Mouse (Mus musculus): ENCODE measurements around the gene Itgav. TPM values are rescaled to one million over a fixed set of nuclear protein-coding genes. Genes with fewer than 3 reads are reported as not detected.
A peak's percentile ranks its signal among the peaks of the same experiment; 100 is the strongest.

The Itgav gene
- polyA plus RNA-seq, 1 experiment from 2014 or later = 17.1 TPM

GRCm38 (mm10) chr2:83722936-83723335 lies 1.3 kb upstream of the Itgav start:
- H3K9ac ChIP-seq (ENCODE audit: low read depth, low read length) = no peak overlapping the region
- no peak for ATAC-seq
- H3K4me2 ChIP-seq (ENCODE audit: low read length) = no peak overlapping the region
- H3K27ac ChIP-seq (ENCODE audit: low read depth, low read length) = no peak overlapping the region
- H3K36me3 ChIP-seq (ENCODE audit: control insufficient read depth, insufficient read depth, low read length) = no peaks in the 10 kb centered on the region
- peaks cover 5% of the 10 kb centered on the region for H3K4me1 ChIP-seq (ENCODE audit: control insufficient read depth, insufficient read depth, low read depth, low read length)
- H3K9me3 ChIP-seq (ENCODE audit: control insufficient read depth, low read length) = no peaks in the 10 kb centered on the region
- no peaks in the 10 kb centered on the region for H3K27me3 ChIP-seq (replicated peaks; ENCODE audit: control insufficient read depth, insufficient read depth, low read length)
- H3K4me3 ChIP-seq (ENCODE audit: low read length) = no peak overlapping the region

- H3K27me3 ChIP-seq (replicated peaks; ENCODE audit: control insufficient read depth, insufficient read depth, low read length) = no peaks in the 10 kb centered on the region
- ATAC-seq = no peak
- no peaks in the 10 kb centered on the region for H3K9me3 ChIP-seq (ENCODE audit: control insufficient read depth, low read length)
- no peak overlapping the region; the same call in 1 of the 2 replicates for H3K4me3 ChIP-seq (ENCODE audit: low read length)
- 56% methylated on average over 2 of the region's 2 CpGs for WGBS
- peak overlapping the region; percentile 96 for H3K4me2 ChIP-seq (ENCODE audit: low read length)
- H3K4me1 ChIP-seq (ENCODE audit: control insufficient read depth, insufficient read depth, low read depth, low read length) = peaks cover 5% of the 10 kb centered on the region
- no peak overlapping the region; the same call in 1 of the 2 replicates for H3K27ac ChIP-seq (ENCODE audit: low read depth, low read length)
- no peak overlapping the region for H3K9ac ChIP-seq (ENCODE audit: low read depth, low read length)
- H3K36me3 ChIP-seq (ENCODE audit: control insufficient read depth, insufficient read depth, low read length) = no peaks in the 10 kb centered on the region
Measured at GRCm38 (mm10) chr2:83723346-83723745, 851 bp upstream of the Itgav start.

DNA sequence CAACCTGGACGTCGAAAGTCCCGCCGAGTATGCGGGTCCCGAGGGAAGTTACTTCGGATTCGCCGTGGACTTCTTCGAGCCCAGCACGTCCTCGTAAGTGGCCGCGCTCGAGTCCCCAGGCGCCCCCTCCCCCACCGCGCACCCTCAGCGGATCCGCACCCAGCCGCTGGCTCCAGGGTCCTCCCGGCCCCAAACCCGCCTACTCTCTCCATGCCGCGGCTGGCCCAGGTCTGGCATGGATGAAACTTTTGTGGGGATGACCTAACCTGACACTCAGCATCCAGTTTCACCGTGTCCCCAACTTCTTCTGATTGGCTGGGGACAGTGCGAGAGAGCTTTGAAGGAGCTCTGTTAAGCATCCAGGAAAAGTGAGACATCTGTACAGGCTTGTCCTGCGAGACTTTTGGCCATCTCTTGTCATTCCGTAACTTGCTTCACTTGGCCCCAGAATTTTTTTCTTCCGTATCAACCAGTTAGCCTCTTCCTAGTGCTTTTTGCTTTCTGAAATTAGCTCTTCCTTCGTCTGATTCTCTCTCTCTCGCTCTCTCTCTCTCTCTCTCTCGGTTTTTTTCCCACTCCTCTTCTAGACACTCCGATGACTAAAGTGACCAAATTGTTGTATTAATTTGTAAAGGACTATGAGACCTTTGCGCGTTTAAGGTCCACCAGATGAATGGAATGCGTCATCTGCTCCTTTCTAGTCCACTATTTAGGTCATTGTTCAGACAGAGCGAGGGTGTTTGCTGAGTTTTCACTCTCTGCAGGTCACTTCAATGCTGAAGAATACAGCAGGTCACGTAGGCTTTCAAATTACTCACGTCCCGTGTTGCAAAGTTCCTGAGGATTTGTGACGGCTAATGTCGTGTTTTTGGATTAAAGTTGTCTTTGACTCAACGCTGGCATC lies 882 bp downstream of the Itgav start:
- Histone ChIP-seq H3K9me3 (ENCODE audit: control insufficient read depth, low read length) (no peaks in the 10 kb centered on the region), H3K4me3 (ENCODE audit: low read length) (peak overlapping the region; percentile 74), H3K36me3 (ENCODE audit: control insufficient read depth, insufficient read depth, low read length) (no peaks in the 10 kb centered on the region), H3K4me2 (ENCODE audit: low read length) (peak overlapping the region; percentile 96), H3K4me1 (ENCODE audit: control insufficient read depth, insufficient read depth, low read depth, low read length) (peaks cover 5% of the 10 kb centered on the region), H3K27me3 (replicated peaks; ENCODE audit: control insufficient read depth, insufficient read depth, low read length) (no peaks in the 10 kb centered on the region), H3K27ac (ENCODE audit: low read depth, low read length) (peak overlapping the region; percentile 81), H3K9ac (ENCODE audit: low read depth, low read length) (peak overlapping the region; percentile 78)
- ATAC-seq = peak; percentile 55
- WGBS = 3% methylated on average over 43 of the region's 44 CpGs

- Histone ChIP-seq H3K4me2 (ENCODE audit: low read length) (peak overlapping the region; percentile 96), H3K27me3 (replicated peaks; ENCODE audit: control insufficient read depth, insufficient read depth, low read length) (no peaks in the 10 kb centered on the region), H3K9me3 (ENCODE audit: control insufficient read depth, low read length) (no peaks in the 10 kb centered on the region), H3K4me3 (ENCODE audit: low read length) (peak overlapping the region; percentile 9), H3K36me3 (ENCODE audit: control insufficient read depth, insufficient read depth, low read length) (no peaks in the 10 kb centered on the region), H3K4me1 (ENCODE audit: control insufficient read depth, insufficient read depth, low read depth, low read length) (peaks cover 5% of the 10 kb centered on the region), H3K9ac (ENCODE audit: low read depth, low read length) (no peak overlapping the region), H3K27ac (ENCODE audit: low read depth, low read length) (no peak overlapping the region)
- WGBS = 69% methylated on average over 4 of the region's 4 CpGs
- ATAC-seq = no peak
Measured at GRCm38 (mm10) chr2:83725796-83726195, 1.6 kb downstream of the Itgav start.

DNA sequence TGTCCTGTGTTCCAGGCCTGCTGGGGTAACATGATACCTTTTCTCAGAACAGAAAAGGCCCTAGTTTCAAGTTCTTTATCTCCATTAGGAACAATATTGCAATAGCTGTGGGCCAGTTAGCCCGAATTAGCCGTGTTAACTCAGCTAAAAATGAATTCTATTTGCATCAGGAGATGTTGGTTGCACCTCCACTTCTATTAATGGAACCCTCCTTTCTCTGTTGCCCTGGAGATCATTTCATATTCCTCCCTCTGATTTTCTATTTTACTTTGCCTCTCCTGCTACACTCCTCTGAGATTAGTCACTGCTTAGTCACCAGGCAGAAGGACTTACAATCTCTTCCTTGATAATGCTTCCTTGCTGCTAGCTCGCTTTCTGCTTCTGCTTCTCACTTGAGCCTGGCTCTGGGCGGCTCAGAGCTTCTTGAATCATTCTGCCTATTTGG lies 4.1 kb downstream of the Itgav start:
- WGBS = 73% methylated on average over 4 of the region's 4 CpGs
- Histone ChIP-seq H3K4me2 (ENCODE audit: low read length) (no peak overlapping the region), H3K4me3 (ENCODE audit: low read length) (no peak overlapping the region), H3K27me3 (replicated peaks; ENCODE audit: control insufficient read depth, insufficient read depth, low read length) (no peaks in the 10 kb centered on the region), H3K27ac (ENCODE audit: low read depth, low read length) (no peak overlapping the region), H3K36me3 (ENCODE audit: control insufficient read depth, insufficient read depth, low read length) (no peaks in the 10 kb centered on the region), H3K9me3 (ENCODE audit: control insufficient read depth, low read length) (no peaks in the 10 kb centered on the region), H3K4me1 (ENCODE audit: control insufficient read depth, insufficient read depth, low read depth, low read length) (peaks cover 5% of the 10 kb centered on the region), H3K9ac (ENCODE audit: low read depth, low read length) (no peak overlapping the region)
- ATAC-seq = no peak

DNA sequence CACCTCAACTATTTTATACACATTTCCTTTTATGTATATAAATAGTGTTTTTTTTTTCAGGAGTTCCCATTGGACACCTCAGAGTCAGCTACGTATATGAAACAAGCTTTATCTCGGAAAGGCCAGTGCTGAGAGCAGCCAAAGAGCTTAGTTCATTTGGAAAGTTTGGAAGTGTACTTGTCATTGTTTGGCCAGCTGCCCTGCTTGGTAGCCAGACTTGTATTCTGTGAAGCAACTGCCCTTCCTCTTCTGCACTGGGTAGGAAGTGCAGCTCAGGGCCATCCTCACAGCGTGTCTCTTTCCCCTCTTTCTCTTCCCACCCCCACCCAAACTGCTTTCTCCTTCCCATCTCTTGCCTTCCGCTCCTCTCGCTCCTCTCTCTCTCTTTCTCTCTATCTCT lies 5.1 kb downstream of the Itgav start:
- Histone ChIP-seq H3K9ac (ENCODE audit: low read depth, low read length) (no peak overlapping the region), H3K27ac (ENCODE audit: low read depth, low read length) (no peak overlapping the region), H3K36me3 (ENCODE audit: control insufficient read depth, insufficient read depth, low read length) (no peaks in the 10 kb centered on the region), H3K9me3 (ENCODE audit: control insufficient read depth, low read length) (no peaks in the 10 kb centered on the region), H3K27me3 (replicated peaks; ENCODE audit: control insufficient read depth, insufficient read depth, low read length) (no peaks in the 10 kb centered on the region), H3K4me1 (ENCODE audit: control insufficient read depth, insufficient read depth, low read depth, low read length) (peaks cover 5% of the 10 kb centered on the region), H3K4me2 (ENCODE audit: low read length) (peak overlapping the region; percentile 17; the same call in 1 of the 2 replicates), H3K4me3 (ENCODE audit: low read length) (no peak overlapping the region)
- ATAC-seq = no peak
- WGBS = 65% methylated on average over 5 of the region's 5 CpGs

DNA sequence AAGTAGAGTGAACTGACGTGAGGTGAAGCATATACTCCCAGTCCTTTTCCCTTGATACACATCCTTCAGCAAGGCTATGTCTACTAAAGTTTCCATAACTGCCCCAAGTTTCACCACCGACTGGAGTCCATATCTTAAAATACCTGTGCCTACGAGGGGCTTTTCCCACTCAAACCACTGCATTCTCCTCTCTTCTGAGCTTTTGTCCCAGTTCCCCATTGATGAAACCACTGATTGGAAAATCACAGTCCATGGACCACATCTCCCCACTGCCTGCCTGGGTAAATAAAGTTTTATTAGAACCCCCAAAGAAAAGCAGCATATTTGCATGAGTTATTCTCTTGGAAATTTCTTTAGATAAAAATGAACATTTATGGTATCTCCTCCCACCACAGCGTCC lies 8.7 kb downstream of the Itgav start:
- Histone ChIP-seq H3K4me3 (ENCODE audit: low read length) (no peak overlapping the region), H3K9ac (ENCODE audit: low read depth, low read length) (no peak overlapping the region), H3K4me1 (ENCODE audit: control insufficient read depth, insufficient read depth, low read depth, low read length) (no peaks in the 10 kb centered on the region), H3K36me3 (ENCODE audit: control insufficient read depth, insufficient read depth, low read length) (no peaks in the 10 kb centered on the region), H3K4me2 (ENCODE audit: low read length) (no peak overlapping the region), H3K27ac (ENCODE audit: low read depth, low read length) (no peak overlapping the region), H3K9me3 (ENCODE audit: control insufficient read depth, low read length) (no peaks in the 10 kb centered on the region), H3K27me3 (replicated peaks; ENCODE audit: control insufficient read depth, insufficient read depth, low read length) (no peaks in the 10 kb centered on the region)
- ATAC-seq = no peak
- WGBS = 92% methylated on average over 4 of the region's 4 CpGs

DNA sequence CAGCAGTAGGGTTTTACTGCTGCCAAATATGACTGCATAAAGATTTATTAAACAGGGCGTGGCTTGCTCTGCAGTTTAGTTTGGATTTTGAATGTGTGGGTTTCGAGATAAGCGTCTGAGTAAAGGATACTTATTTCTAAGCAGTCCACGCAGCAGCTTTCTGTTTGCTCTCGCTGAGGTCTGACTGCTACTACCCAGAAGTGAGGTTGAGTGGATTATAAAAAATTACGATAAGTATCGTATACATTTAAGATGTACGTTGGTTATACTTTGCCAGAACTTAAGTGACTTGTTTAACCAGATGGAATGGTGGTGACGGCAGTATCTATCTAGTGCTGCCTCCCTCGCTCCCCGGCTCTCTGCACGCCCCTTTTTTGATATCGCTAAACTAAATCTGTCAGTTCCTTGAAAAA lies 9.8 kb downstream of the Itgav start:
- H3K27me3 ChIP-seq (replicated peaks; ENCODE audit: control insufficient read depth, insufficient read depth, low read length) = no peaks in the 10 kb centered on the region
- no peak for ATAC-seq
- H3K27ac ChIP-seq (ENCODE audit: low read depth, low read length) = no peak overlapping the region
- H3K36me3 ChIP-seq (ENCODE audit: control insufficient read depth, insufficient read depth, low read length) = no peaks in the 10 kb centered on the region
- H3K4me2 ChIP-seq (ENCODE audit: low read length) = no peak overlapping the region
- H3K9me3 ChIP-seq (ENCODE audit: control insufficient read depth, low read length) = no peaks in the 10 kb centered on the region
- H3K4me3 ChIP-seq (ENCODE audit: low read length) = no peak overlapping the region
- 95% methylated on average over 13 of the region's 13 CpGs for WGBS
- no peak overlapping the region for H3K9ac ChIP-seq (ENCODE audit: low read depth, low read length)
- no peaks in the 10 kb centered on the region for H3K4me1 ChIP-seq (ENCODE audit: control insufficient read depth, insufficient read depth, low read depth, low read length)

GRCm38 (mm10) chr2:83735276-83735675 lies 11.1 kb downstream of the Itgav start:
- ATAC-seq = no peak
- no peak overlapping the region for H3K9ac ChIP-seq (ENCODE audit: low read depth, low read length)
- H3K4me2 ChIP-seq (ENCODE audit: low read length) = no peak overlapping the region
- no peak overlapping the region for H3K4me3 ChIP-seq (ENCODE audit: low read length)
- H3K36me3 ChIP-seq (ENCODE audit: control insufficient read depth, insufficient read depth, low read length) = no peaks in the 10 kb centered on the region
- WGBS = 77% methylated on average over 5 of the region's 5 CpGs
- no peak overlapping the region for H3K27ac ChIP-seq (ENCODE audit: low read depth, low read length)
- no peaks in the 10 kb centered on the region for H3K4me1 ChIP-seq (ENCODE audit: control insufficient read depth, insufficient read depth, low read depth, low read length)
- no peaks in the 10 kb centered on the region for H3K9me3 ChIP-seq (ENCODE audit: control insufficient read depth, low read length)
- no peaks in the 10 kb centered on the region for H3K27me3 ChIP-seq (replicated peaks; ENCODE audit: control insufficient read depth, insufficient read depth, low read length)

All from hindbrain, embryonic 16.5 days (tissue).